Mouse (Mus musculus): Measurements from ENCODE around the gene Spock1. TPM values are rescaled to one million over a fixed set of nuclear protein-coding genes. Genes with fewer than 3 reads are reported as not detected.

Gene Spock1
- total RNA-seq (2021): under 1 TPM; 0.10 to 0.17 TPM
- long read RNA-seq, experiment 1: 0 reads
- long read RNA-seq, experiment 2: 0 reads

DNA sequence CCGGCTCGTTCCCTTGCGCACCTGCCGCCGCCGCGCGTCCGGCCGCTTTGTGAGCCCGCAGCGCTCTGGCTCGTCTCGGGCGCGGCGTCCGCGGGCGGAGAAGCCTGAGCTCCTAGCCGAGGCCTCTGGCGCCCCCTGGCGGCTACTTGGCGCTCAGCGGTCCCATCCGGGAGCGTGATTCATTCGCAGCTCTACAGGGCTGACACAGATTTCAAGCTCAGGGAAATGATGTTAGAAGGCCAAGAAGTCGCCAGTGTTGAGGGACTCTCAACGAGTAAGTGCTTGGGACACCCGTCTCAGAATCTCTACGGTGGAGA lies at the start of gene Spock1:
Gene Spock1 (minus strand): TSS at position 67 of the 317 bp plus-strand sequence.
- DNase-seq: peak; percentile 63 to 85

DNA sequence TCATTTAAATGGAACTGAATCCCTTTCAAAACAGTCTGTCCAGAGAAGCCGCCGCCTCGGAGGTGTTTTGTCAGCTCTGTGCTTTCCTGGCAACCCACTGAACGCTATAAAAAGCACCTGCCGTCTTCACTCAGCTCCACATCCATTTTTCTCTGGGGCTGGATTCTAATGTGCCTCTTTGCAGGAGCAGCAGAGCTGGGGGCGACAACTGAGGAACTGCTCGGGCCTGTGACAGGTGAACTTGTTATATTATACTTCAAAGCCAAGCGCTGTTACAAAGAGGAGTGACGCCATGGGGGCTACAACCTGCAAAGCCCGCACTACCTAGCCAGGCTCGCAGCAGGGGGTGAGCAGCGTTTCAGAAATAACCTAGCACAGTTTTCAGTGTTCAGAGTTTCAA lies 42.0 kb upstream of the Spock1 start:
- DNase-seq: no peak

DNA sequence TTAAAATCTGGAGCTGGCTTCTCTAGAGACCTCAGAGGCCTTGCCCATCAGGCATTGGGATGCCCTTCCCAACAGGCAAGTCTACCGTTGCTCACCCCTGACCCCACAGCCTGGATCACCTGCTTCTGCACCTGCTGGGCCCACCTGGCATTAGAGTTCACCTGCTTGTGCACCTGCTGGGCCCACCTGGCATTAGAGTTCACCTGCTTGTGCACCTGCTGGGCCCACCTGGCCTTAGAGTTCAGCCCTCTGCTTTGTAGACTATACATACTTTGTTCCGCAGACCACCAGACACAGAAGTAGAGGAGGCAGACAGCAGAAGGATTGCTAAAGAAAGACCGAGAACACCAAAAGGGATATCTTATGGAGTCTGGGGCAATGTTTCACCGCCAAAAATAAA lies 41.4 kb upstream of the Spock1 start:
- no peak for DNase-seq

DNA sequence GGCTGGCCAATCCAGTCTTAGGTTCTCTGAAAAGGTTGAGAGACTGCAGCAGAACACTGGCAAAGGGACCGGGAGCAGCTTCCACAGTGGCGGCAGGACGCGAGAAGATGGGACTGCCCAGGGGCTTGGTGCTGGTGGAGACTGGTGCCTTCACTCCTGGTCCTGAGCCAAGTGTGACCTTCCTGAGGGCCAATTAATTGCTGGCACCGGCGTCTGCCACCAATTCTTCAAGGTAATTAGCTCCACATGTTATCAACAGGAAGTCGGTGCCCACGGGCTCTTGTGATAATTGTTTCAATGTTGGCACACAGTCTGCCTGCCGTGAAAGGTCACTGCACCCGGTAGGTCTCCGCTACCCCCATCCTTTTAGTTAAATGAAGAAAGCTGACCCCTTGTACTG lies 37.1 kb upstream of the Spock1 start:
- DNase-seq: no peak

DNA sequence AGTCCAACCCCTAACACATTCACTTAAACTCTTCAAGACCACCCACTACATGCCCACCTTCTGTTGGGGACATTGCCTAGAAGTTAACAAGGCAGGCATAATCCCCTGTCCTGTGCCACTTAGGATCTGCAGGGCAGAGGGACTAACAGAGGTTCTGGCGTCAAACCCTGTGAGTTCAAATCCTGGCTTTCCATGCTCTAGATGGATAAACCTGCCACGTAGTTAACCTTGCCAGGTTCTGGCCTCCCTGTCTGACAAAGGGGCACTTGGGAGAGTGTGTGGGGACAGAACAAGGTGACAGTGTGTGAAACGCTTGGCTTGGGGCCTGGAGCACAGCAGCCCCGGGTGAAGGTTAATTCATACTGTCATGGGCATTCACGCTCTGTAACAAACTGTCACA lies 36.3 kb upstream of the Spock1 start:
- DNase-seq: peak; percentile 5 to 9

DNA sequence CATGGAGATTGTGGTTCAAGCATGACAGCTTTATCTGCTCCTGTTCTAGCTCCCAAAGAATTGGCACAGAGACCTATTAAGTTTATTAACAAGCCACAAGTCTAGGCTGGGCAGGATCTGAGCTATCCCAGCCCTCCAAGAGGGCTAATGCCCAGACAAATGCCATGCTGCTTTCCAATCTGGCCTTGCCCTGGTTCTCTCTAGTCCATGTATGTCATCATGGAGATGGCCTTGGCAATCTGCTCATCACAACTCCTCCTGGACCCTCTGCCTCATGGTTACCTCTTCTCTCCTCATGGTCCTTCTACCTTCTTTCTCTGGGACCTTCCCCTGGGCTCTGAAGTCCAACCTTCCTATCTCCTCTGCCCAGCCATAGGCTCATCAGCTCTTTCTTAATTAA lies 35.8 kb upstream of the Spock1 start:
- DNase-seq: no peak

DNA sequence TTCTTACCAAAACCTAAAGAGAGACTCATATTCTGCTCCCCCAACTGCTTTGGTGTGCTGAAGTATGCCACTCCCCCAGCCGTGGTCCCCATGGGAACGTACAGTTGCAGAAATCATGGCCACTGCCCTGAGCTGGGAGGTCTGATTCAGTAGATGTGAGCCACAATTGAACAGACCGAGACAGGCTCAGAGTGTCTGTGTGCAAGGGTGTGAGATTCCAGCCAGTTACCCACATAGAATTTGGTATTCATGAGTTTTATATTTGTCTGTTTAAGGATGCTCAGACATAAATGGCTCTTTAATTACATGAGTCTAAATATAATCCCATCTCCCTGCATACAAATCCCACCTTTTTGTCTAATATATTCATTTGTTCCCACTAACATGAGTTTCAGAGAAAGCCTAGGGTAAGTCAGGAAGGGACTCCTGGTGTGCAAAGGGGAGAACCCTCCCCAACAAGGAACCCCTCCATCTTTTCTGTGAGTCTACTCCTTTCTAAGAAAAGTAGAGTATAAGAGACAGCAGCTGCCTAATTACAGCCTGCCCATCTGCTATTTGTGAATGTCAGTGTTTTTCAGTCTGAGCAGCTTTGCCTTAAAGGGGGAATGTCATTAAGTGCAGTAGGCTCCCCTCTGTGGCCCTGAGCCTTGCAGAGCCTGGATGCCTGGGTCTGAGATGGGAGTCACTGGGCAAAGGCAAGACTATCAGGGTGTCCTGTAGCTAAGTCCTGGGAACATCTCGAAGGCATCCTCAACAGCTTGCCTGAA lies 29.5 kb upstream of the Spock1 start:
- no peak for DNase-seq

DNA sequence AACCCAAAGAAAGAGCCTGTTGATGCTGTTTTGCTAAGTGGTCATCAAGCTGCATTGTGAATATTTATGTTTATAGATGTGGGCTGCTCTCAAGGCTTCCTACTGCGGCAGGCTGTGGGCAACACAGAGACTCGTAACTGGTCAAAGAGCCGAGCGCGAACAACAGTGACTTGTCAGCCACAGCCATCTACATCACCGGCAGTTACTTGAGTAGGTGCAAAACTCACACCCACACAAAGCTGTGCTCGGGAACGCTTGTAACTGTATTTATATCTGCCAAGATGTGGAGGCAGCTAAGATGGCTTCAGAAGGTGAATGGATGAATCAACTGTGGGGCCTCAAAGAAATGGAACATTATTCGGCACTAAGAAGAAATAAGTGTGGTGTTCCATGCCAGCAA lies 23.9 kb upstream of the Spock1 start:
- no peak for DNase-seq

DNA sequence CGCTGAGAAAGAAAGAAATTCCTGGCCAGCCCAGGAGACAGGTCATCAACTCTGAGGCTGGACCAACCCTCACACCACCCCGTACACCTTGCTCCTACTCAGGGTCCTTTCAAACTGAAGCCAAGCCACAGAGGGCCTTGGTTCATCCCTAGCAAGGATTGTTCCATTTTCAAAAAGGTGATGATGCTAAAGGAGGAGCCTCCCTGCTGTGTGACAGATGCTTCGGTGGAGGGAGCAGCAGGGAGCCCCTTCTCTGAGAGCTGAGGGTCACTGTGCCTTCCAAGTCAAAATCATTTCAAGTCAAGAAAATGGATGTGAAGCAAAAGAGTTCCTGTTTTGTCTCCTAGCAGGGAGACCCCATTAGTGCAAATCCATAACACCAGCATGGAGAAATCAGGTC lies 23.2 kb upstream of the Spock1 start:
- no peak for DNase-seq

DNA sequence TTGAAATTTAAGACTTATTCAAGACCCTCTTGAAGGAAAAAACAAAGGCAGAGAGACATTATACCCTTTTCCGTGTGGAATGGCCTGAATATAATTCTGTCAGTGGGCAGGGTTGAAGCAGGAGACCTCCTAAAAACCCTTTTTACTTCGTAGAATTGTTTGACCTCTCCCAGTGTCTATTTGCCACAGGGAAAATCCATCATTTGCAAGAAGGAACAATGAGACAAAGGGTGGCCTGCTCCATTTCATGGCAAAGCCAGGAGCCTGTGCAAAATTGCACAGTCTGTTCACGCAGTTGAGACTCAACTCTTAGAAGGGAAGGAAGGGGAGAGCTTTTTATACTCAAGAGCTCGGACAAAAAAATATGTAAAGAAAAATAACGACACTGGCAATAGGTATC lies 22.6 kb upstream of the Spock1 start:
- no peak for DNase-seq

DNA sequence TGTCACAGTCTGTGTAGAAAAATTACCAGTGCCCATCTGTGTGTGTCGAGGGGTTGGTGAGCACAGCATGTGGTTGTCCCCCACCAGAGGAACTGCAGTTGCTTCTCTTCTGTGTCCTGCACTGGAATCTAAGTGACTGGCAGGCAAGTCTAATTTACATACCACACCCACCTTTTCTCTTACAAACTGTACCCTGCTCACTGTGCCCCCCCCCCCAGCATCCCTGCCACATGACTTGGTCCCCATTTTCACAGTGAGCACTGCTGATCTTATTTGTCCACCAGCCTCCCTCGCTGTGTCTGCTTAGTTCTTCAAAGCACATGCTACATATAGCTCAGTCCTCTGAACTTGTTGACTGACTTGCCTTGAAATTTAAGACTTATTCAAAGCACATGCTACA lies 22.2 kb upstream of the Spock1 start:
- DNase-seq: no peak

DNA sequence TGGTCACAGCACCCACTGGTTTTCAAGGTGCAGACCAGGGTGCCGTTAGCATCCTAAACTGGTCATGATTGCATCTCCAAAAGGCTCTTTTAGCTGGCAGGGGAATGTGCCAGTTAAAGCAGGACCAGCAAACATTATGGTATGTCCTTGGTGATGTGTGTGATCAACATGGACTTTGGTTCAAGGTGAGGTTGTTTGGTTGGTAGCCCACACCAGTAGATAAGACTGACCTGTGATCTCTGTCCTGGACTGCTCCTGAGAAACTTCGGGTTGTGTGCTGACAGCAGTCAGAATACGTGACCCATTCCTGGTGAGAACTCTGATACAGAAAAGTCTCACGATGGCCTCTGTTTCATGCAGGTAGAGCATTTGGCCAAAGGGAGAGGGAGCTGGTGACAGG lies 11.8 kb upstream of the Spock1 start:
- no peak for DNase-seq

DNA sequence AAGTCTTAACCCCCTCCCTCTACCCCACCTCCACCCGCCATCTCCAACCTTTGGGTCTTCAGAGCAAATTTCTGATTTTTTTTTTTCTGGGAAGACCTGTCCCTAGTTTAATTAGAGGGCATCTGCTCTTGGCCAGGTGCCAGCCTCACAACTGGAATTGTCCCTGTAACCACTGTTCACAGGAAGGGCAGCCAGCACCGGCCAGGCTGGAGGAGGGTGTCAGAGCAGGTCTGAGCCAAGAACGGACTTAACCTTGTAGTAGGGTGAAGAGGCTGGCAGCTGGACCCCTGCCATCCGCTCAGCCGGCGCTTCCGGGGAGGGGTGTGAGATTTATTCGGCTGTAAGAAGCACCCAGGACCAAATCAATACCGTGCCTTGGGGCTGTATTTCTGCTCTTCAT lies 3.0 kb upstream of the Spock1 start:
- peak; percentile 50 to 61 for DNase-seq

DNA sequence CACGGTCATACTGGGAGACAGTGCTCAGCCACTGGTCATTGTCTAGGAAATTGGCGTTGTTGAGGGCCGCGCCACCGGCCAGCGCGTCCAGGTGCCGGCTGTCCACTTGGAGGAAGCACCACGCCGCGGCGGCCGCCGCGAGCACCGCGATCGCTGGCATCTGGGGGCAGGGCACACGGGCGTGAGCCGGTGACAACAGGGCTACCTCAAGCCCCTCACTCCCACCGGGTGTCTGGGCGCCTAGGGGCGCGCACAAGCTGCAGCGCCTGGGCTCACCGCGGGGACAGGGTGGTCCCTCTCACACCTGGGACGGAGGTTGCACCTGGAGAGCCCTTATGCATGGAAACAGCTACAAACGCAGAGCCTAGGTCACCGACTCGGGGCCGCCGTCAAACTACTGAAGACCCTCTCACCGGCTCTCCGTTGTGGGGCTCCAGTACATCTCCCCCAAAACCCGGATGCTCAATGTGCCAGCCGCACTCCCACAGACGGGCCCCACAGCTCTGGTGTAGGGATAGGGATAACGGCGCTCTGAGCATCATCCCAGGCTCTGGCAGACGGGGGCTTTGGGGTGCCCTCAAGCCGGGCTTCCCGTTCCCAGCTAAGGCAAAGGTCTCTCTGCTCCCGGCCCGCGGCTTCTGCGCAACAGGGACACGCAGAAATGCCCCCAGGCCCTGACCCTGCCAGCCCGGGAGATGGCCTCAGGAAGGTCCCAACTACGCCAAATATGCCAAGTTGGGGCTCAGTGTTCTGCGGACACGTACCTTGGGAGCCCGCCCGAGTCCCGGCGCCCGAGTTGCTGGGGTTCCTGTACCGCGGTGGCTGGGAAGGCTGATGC lies 485 bp downstream of the Spock1 start:
- no peak for DNase-seq

DNA sequence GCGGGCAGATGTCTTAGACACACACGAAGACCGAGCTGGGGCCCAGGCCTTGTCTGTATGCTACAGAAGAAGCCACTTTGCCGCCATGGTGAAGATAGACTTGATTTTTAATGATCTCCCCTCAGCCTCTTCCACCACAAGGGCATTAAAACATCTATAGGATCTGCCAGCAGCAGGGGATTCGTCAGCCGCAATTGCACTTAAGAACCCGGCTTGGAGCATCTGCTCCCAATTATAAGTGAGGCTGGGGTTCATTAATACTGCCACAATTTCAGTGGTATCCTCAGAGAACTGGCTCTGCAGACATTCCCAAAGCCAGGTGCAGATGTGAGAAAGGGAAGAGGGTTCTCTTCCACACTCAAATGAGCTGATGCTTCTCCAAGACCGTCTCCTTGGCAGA lies 13.5 kb downstream of the Spock1 start:
- no peak for DNase-seq

DNA sequence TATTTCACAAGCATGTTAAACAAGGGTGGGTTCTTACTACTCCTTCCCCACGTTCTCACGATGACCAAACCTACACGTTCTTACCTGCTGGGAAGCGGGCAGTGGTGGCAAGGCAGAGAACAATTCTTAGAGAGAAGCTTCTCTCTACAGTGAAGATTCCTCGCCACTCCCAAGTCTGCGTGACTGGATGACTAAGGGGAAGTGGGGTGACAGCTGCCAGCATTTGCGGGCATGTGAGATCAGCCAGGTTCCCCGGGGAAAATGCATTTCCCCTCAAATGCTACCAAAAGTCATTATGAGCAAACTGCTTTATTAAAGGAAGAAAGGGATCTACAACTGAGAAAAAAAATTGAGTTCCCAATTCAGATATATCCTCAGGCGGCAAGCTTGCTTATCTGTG lies 18.4 kb downstream of the Spock1 start:
- no peak for DNase-seq

DNA sequence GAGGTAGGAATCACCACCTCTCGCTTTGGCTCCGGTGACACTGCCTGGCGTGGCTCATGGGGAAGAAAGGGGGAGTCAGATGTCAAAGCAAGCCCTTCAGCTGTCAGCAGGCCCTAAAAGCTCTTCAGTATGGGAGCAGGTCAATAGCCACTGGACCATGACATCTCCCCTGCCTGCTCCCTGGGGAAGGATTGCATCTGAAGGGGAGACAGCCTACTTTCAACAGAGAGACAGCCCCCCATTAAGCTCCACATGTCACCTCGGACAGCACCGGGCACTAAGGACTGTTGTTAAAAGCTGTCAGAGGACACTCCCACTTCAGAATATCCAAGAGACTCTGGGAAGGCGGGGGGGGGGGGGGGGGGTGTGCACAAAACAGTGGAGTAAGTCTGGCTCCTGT lies 19.1 kb downstream of the Spock1 start:
- DNase-seq: no peak

DNA sequence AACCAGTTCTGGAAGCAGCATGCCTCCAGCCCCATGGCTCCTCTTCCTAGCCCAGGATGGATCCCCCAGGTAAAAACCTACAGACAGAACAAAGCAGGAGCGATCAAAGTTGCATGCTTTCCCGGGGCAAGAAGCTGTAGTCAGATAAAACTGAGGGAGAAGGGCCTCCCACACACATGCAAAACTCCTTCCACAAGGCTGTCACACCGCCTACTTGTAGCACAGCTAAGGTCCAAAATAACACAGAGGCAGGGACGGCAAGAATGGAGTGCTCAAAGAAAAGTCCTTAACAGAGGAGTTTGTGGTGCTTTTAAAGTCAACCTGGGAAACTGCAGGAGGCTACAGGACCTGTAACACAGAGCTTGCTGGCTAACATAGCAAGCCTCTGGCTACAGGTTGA lies 28.3 kb downstream of the Spock1 start:
- no peak for DNase-seq

DNA sequence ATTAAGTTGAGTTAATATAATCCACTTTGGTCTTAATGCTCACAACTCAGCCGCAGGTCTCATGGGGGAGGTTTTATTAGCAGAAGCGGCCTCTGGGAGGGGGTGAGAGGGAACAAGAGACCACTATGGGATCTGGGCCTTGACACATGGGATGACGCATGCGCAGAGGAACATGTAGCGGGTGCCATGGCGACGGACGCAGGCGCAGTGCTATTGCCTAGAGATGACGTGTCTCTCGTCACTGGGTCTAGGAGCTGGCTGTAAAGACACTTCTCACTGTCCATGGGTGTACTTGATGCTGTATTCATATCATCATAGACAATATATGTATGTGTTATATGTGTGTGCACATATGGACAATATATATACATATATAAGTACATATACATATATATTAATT lies 29.3 kb downstream of the Spock1 start:
- DNase-seq: no peak

DNA sequence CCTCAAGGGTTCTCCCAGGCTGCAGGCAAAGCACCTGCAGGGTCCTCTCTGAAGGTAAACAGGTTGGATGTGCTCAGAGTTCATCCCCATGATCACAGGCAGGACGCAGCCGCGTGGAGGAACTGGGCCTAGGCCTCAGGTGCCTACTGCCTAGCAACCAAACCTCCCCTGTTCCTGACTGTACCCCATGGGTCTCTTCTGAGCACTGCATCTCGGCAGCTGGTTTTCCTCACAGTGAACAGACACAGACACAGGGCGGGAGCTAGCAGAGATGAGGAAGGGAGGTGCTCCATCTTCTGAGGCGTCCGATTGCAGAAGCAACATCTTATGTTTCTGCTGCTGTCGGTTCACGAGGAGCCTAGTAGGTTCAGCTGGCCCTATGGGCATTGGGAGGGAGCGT lies 30.4 kb downstream of the Spock1 start:
- DNase-seq: no peak

DNA sequence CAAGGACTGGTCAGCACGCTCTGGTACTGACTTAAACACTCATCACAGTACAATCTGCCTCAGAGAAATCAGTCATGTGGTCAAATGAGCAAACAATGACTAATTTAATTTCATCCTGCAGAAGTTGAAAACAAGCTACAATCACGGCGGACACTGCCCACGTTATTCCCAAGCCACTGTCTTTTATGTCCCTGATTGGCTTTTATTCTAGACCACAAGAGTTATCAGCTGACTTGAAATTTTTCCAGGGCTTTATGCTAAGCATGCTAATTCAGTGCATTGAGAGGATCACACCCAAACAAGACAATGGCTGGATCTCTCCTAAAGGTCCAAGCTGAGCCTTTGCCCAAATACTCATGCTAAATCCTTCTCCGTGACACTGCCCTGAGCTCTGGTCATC lies 31.2 kb downstream of the Spock1 start:
- DNase-seq: no peak

DNA sequence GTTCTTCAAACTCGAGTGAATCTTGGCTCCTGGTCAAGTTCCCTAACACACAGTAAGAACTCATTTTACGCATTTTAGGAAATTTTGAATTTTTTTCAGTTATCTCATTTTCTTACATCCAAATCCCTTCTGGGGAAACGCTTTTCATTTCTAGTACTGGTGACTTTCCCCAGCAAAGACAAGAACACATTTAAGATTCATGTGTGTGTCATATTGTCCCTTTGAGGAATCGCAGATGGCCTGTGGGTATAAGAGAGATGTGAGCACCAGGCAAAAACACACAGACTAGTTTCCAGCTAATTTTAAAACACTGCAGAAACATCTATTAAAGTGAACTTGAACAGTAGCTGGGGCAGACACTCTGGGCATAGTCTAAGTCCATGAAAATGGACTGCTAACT lies 38.1 kb downstream of the Spock1 start:
- DNase-seq: no peak

DNA sequence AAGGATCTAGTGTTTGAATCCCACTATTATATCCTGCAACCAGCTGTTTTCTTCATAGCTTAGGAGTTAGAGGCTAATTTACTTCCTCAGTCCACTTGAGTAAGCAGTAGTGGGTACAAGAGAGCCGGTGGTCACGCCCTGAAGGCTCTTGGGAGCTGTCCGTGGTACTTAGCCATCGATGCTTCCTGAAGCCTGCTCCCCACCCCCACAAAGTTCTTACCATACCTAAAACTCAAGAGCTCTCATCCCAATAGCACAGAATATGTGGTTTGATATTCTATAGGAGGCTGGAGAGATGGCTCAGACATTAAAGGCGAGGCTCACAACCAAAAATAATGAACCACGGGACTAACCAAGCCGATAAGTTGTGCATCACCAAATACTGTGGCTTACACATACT lies 40.5 kb downstream of the Spock1 start:
- no peak for DNase-seq

DNA sequence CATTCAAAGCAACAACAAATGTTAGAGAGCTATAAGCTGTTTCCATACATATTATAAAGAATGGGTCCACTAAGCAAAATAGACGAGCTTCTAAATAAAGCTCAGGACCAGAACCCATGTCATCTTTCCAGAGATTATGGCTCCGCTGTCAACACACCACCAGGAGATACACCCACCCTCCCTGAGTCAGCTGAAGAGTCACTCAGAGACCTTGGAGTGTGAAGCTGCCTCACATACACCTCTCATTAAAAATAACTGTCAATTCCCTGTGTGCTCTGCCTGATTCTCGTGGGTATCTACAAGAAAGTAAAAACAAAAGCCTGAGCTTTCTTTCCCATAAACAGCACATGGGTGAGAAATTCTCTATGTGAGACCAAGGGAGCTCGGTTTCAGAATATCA lies 43.1 kb downstream of the Spock1 start:
- no peak for DNase-seq

Measured in heart, adult 18-20 months (tissue).